Comparison of ENCODE assay signal across 28 mouse cellular contexts in the genomic region with DNA sequence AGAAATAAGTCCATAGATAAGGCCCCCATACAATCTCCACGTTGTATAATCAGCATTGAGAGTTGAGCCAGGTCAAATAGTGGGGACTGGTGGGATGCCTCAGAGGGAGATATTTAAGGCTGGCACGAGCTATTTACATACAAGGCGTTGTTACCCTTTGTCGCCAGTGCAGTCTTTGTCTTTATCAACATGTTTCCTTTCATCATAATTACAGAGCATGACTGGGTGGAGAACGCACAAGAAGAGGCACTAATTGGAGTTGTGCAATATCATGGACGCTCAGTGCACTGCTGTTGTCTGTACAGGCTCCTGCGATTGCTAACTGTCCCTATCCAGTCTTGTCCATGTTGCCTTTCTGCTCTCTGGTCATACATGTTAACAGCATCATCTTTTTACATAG. TPM values are rescaled to one million over a fixed set of nuclear protein-coding genes. Genes with fewer than 3 reads are reported as not detected.
DNase-seq lines count a peak whose midpoint lies in the region; ATAC-seq and TF ChIP-seq lines count a peak whose summit lies in the region.
"Had no signal": no experiment of that assay in that cellular context is flagged by ENCODE, and none has a peak within 500 bp of the region (broad histone marks: within the 10 kb centered on the region; RNA-seq: fewer than 3 reads in every experiment).

No protein-coding gene starts in this region.

- peak overlapping the region; percentile 95 for H3K27ac ChIP-seq in bone marrow macrophage, adult 2 months (ENCODE audit: insufficient read depth, low read depth, low read length)
- H3K27ac ChIP-seq: forebrain, embryonic 10.5 days; forebrain, embryonic 13.5 days; heart, embryonic 15.5 days; hindbrain, embryonic 14.5 days; hindbrain, postnatal 0 days had no signal

- TF ChIP-seq POLR2A in bone marrow macrophage, adult 2 months (IDR thresholded peaks at IDR 0.05; ENCODE audit: borderline replicate concordance, low read depth, low read length) = no peak

- peak; percentile 53 for DNase-seq in heart, adult 11 months
- no peak for DNase-seq in heart, postnatal 4 days
- DNase-seq in layer of hippocampus, postnatal 36 days = no peak
- DNase-seq: adrenal gland, postnatal 10 days; adrenal gland, postnatal 36 days; B cell, adult 2 months; cerebellum, adult 11-12 months; cerebellum, adult 8-10 months; cerebellum, postnatal 10 days; cerebellum, postnatal 36 days; forebrain, postnatal 0 days; gastrocnemius, postnatal 36 days; heart, adult 18-20 months; heart, postnatal 10 days; heart, postnatal 36 days had no signal

- no peak overlapping the region for H3K4me3 ChIP-seq in bone marrow macrophage, adult 2 months (ENCODE audit: insufficient read depth, low read length)
- H3K4me3 ChIP-seq: forebrain, embryonic 10.5 days; forebrain, embryonic 13.5 days; heart, embryonic 12.5 days; heart, embryonic 15.5 days had no signal

- H3K4me1 ChIP-seq in bone marrow macrophage, adult 2 months (ENCODE audit: control insufficient read depth, insufficient read depth, low read length) = peaks cover 82% of the 10 kb centered on the region
- H3K4me1 ChIP-seq: forebrain, embryonic 10.5 days; forebrain, embryonic 13.5 days had no signal

- TF ChIP-seq CTCF in bone marrow macrophage, adult 2 months (IDR thresholded peaks at IDR 0.05; ENCODE audit: low read depth, low read length) = no peak

- ATAC-seq in granulocyte monocyte progenitor cell, adult 5-6 weeks (replicated peaks; ENCODE audit: poor library complexity, severe bottlenecking) = peak; percentile 29
- peak; percentile 28; the same call in 1 of the 2 replicates for ATAC-seq in megakaryocyte progenitor cell, adult 5-6 weeks (replicated peaks; ENCODE audit: poor library complexity)
- no peak for ATAC-seq in cerebellum, adult (ENCODE audit: insufficient number of reproducible peaks, low FRiP score, low TSS enrichment)
- ATAC-seq: forebrain, embryonic 13.5 days; forebrain, postnatal 0 days; hindbrain, postnatal 0 days; inflammation-experienced regulatory T-cells, adult 6 months; Patski had no signal

RNA-seq across cellular contexts. Expression of gene Mitf, which starts 15.0 kb away (rescaled TPM):
- total RNA-seq in heart, postnatal 4 days (2021) = 10 to 100 TPM; 43.5 to 50.1 TPM
- polyA plus RNA-seq in bone marrow macrophage, adult 2 months (2012; ENCODE audit: insufficient read depth, insufficient read length, missing spikeins) = 48.4 and 52.1 TPM in 2 replicates
- total RNA-seq in granulocyte monocyte progenitor cell, adult 5-6 weeks (2014; fragmentation: Nextera tagmentation) = 6.6 and 11.3 TPM in 2 replicates
- 7.4 and 7.5 TPM in 2 replicates for total RNA-seq in granulocyte monocyte progenitor cell, adult 5-6 weeks (2017)
- 7.6 and 9.7 TPM in 2 replicates for total RNA-seq in megakaryocyte progenitor cell, adult 5-6 weeks (2015)
- 5.8 and 7.9 TPM in 2 replicates for total RNA-seq in megakaryocyte progenitor cell, adult 5-6 weeks (2017)
- 1 to 10 TPM; 8.3 to 9.3 TPM for total RNA-seq in layer of hippocampus, postnatal 36 days (2021)
- polyA plus RNA-seq: G1E had no signal
